Mouse (Mus musculus): Measurements from ENCODE around the gene Gse1.

Gene Gse1

DNA sequence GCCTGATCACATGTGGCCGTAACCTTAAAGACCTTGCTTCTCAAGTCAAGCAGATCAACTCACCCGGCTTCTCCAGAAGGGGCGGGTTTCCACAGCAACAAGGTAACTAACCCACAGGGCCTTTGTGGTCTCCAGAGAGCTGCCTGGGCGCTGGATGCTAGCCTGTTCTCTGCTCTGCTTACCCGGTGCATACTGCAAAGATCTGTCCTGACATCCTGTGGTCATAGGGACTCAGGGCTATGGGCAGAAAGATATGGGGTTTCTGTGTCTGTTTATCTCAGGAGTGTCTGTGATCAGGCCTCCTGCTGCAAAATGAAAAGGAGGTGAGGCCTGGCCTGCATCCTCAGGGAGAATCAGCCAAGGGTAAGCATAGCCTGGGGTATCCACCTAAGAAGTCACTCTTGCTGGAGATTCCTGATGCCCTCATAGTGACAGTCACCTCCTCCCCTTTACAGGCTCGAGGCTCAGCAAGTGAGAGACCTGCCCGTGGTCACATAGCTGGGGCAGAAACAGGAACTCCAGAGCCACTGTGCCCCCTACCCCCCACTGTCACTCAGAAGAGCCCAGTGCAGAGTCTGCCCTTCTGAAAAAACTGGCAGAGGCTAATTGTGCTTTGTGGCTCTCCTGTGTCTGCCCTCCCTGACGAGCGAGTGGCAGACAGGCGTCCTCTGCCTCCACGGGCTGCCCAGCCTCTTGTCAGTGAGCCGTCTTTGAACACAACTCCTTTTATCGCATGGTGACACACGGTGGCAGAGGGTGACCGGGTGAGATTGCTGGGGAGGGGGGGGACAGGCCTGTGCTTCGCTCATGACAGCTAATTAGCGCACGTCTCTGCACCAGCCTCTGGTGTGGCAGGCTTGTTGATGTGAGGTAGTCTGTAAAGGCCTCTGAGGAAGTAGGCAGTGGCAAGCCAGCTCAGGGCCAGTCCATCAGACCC lies 65.4 kb downstream of the Gse1 start:
- ChIA-PET CTCF (interaction anchor here in 3 of 4 experiments (0.7 to 6.8 kb wide), 5 partner anchors 8 to 115 kb away, joined by 3 to 84 read pairs (median 4); no protein-coding TSS in a partner anchor), POLR2A (interaction anchor here in 2 of 4 experiments (0.7 to 1.2 kb wide), 2 partner anchors 136 to 1790 kb away, joined by 3 read pairs; no protein-coding TSS in a partner anchor)

DNA sequence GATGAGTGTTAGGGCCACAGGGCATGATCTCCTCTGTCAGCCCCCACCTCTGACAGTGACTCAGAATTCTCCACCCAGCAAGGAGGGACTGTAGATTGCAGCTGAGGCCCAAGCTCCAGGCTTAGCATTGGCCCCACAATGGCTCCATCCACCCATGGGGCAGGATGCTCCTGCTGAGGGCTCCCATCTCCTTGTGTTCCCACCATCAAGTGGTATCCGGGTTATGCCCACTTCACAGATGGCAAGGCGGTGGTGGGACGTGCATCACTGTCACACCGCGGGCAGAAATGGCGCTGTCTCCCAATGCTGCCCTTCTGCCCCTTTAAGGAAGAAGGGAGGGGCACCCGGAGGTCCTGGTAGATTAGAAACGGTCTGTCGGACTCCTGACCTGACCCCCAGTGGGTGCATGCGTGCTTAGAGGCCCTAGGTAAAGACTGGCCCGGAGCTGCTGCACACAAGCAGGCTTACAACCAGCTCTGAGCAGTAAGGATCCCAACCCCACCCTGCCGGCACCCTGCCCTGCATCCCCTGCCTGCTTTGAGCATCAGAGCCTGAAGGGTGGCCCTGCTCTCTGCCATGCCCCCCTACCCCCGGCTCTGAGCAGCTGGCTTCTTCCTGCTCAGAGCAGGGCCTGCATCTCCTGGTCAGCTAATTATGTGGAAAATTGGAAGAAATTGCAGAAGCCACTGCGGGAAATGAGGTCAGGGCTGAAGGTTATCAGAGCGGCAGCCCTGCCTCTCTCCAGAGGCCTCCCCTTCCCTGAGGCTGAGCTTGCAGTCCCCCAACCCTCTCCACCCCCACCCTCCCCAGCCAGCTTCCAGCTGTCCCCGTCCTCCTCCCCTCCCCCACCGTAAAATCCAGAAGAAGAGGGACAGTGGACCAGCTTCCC lies 67.0 kb downstream of the Gse1 start:
- ChIA-PET CTCF (interaction anchor here (0.7 to 1.6 kb wide), 12 partner anchors 13 to 1237 kb away, joined by 3 to 5 read pairs (median 4); no protein-coding TSS in a partner anchor), POLR2A (interaction anchor here in 3 of 4 experiments (0.6 to 1.5 kb wide), 5 partner anchors 12 to 138 kb away, joined by 3 to 4 read pairs (median 4); no protein-coding TSS in a partner anchor)

DNA sequence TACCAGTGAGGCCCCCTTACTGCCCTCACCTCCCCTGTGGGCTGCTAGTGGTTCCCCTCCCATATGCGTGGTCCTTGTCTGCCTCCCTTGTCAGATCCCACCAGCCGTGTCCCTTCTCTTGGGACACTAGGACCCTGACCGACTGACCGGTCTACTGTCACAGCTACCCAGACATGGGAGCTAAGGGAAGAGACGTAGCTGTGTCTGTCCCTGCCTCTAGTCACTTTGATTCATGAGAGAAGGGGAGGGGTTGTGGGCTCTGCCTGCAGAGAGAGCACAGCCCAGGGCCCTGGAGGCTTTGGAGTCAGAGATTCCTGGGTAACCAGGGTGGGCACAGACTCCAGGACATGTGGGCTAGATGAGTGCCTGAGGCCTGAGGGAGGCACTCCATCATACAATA lies 68.7 kb downstream of the Gse1 start:
- CTCF ChIA-PET, result interaction anchor here in 3 of 4 experiments (0.5 to 1.4 kb wide), 6 partner anchors 8 to 183 kb away, joined by 3 to 4 read pairs (median 3); no protein-coding TSS in a partner anchor
- POLR2A ChIA-PET, result interaction anchor here in 2 of 4 experiments (1.0 to 1.5 kb wide), 2 partner anchors 11 to 12 kb away, joined by 4 read pairs; no protein-coding TSS in a partner anchor

DNA sequence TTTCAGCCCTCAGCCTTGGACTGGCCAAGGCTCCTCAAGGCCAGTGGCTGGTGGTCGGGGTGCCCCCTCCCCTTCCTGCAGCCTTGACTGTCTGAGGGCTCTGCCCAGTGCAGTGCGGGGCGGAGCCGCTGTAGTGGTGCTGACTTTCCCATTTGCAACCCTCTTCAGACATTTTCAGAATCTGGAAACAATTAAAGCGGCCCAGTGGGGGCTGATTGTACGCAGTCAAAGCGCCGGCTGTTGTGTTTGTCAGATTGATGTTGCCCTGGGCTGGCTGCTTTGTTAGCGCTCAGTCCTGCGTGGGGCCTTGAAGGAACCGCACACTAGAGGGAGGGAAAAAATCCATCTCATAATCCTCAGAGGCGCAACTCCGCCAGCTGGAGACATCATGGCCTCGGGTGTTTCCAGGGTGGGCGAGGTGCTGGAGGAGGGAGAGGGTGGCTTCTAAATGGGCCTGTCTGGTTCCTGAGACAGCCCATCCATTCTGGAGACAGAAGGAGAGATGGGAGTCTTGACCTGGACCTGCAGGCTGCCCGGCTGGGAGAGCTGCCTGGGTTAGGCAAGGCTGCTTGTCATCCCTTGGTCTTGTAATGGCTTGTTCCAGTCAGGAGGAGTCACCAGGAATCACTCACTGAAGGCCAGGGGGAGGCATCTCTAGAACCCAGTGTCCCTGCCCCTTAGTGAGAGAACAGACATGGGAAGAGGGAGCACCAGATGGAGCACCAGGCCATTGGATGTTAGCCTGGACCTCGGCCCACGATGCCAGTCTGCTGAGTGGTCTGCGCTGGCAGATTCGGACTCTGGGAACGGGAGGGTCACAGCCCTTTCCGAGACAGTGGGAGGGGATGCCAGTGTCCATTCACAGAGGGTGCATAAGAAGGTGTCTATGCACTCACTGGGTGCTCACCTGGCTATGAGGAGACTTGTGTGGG lies 70.6 kb downstream of the Gse1 start:
- POLR2A ChIA-PET, result interaction anchor here in 1 of 4 experiments (0.6 kb wide), 1 partner anchor 232 kb away, joined by 5 read pairs; no protein-coding TSS in a partner anchor
- CTCF ChIA-PET, result interaction anchor here in 3 of 4 experiments (0.6 to 7.5 kb wide), 10 partner anchors 9 to 120 kb away, joined by 3 to 84 read pairs (median 18); no protein-coding TSS in a partner anchor

DNA sequence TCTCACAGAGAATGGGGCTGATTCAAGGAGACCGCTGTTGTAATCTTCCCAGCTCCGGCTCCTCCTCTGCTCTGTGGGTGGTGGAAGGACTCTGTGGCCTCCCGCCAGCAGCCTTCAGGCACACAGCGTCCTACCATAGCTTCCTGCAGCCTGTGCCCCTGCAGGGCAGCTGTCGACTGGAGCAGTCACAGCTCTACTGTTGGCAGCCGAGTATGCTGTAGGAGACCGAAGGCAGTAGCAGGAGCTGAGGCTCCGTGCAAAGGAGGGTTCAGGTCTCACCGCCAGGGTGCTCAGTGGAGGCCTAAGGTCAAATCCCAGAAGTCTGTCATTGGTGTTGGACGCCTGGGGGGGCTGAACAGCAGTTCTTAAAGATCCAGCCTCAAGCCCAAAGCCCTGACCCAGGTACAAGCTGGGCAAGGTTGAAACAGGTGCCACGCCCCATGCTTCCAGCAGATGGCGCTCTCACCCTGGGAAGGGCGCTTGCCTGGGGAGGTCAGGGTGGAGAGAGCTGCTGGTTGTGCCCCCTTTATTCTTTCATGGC lies 72.4 kb downstream of the Gse1 start:
- CTCF ChIA-PET, result interaction anchor here (0.5 to 7.5 kb wide), 122 partner anchors 8 to 955 kb away, joined by 3 to 84 read pairs (median 4); partner anchors contain the start of genes 6430548M08Rik (in 1 of the 4), Fam92b (in 1 of the 4) and Gins2 (in 1 of the 4)
- POLR2A ChIA-PET, result interaction anchor here (0.6 to 2.5 kb wide), 15 partner anchors 8 to 302 kb away, joined by 3 to 9 read pairs (median 3); no protein-coding TSS in a partner anchor

DNA sequence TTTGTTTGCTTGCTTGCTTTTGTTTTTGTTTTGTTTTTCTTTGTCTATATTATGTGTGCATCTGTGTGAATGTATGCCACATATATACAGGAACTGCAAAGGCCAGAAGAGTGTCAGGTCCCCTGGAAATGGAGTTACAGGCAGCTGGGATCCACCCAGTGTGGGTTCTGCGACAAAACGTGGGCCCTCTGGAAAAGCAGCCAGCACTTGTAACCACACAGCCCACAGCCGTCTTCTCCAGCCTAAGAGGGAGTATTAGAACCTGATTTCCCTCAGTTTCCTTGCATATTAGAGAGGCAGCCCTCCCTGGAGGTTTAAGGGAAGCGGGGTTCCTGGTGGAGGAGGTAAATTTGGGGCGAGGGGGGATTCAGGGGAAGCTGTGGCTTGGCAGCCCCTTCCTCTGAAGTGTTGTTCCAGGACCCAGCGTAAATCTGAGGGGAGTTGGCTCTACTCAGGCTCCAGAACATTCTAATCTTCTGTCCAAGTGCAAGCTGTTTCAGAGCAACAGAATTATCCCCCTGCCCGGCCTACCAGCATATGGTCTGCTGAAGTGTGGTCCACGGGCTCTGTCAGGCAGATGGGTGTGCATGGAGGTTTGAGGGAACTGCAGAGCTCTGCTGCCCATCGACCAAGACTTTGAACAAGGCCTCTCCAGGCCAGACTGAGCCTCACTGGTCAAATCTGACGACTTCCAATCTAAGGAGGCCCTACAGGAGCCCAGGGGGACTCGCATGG lies 74.9 kb downstream of the Gse1 start:
- POLR2A ChIA-PET, result interaction anchor here in 3 of 4 experiments (0.6 to 1.5 kb wide), 5 partner anchors 15 to 931 kb away, joined by 3 to 4 read pairs (median 4); no protein-coding TSS in a partner anchor
- CTCF ChIA-PET, result interaction anchor here in 3 of 4 experiments (0.6 to 7.5 kb wide), 14 partner anchors 13 to 267 kb away, joined by 3 to 84 read pairs (median 4); no protein-coding TSS in a partner anchor

DNA sequence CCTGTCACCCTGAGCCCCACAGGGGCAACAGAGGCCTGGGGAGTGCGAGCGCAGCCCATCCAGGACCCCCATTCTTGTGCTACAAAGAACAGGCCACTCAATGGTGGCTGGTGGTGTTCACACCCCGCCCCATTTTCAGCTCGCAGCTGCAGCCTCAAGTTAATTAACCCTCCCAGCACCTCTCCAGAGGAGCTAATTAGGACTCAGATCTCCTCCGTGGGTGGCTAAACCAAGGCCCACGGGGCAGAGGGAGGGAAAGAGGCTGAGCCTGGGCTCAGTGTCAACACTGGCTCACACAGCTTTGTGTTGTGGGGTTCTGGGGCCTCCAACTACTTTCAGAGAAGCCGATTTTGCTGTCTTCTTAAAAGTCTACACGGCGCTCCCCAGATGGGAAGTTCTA lies 75.8 kb downstream of the Gse1 start:
- ChIA-PET POLR2A (interaction anchor here in 3 of 4 experiments (0.6 to 1.5 kb wide), 7 partner anchors 13 to 932 kb away, joined by 3 to 4 read pairs (median 3); no protein-coding TSS in a partner anchor), CTCF (interaction anchor here in 3 of 4 experiments (0.6 to 7.5 kb wide), 8 partner anchors 14 to 1112 kb away, joined by 3 to 84 read pairs (median 4); no protein-coding TSS in a partner anchor)

DNA sequence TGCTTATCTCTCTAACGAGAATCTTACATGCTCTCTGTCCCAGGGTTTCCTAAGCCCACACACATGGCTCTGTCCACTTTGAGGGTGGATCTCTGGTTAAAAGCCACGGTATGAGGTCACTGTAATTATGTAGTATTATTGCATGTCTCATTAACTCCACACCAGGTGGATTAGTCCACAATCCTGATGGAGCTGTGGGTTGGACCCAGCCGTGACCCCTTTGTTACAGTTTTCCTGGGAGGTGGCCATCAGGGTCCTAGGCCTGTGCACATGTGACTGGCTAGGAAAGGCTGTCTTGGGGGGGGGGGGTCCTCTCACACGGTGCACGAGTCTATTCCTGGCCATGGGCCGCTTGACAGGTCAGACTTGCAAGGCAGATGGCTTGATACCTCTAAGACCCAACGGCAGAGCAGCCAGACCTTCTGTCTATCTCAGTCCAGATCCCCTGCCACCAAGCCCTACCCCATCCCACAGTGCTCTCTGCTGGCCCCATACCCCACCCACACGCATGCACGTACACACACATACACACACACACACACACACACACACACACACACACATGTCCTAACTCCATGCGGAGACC lies 77.6 kb downstream of the Gse1 start:
- POLR2A ChIA-PET, result interaction anchor here in 1 of 4 experiments (1.0 kb wide), 1 partner anchor 9 kb away, joined by 3 read pairs; no protein-coding TSS in a partner anchor

DNA sequence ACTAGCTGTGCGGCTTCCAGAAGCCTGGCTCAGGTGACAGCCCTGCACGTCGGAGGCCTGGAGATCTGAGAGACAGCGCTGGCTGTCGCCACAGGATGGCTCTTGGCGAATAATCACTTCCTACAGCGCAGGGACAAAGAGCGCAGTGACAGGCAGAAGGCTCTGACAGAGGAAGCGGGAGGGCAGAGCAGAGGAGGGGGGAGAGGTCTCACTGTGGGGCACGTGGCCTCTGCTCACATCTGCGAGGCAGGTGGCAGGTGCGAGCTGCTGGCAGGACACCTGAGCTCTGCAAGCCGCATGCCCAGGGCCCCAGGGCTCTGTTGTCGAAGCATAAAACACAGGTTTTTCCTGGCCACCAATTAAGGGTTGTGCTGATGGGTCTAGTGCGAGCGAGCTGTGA lies 78.8 kb downstream of the Gse1 start:
- CTCF ChIA-PET, result interaction anchor here (0.9 to 6.4 kb wide), 10 partner anchors 8 to 128 kb away, joined by 3 to 69 read pairs (median 6); no protein-coding TSS in a partner anchor

More for the DNA sequence above, 77.6 kb downstream of the Gse1 start:
- CTCF ChIA-PET, result interaction anchor here in 2 of 4 experiments (0.9 to 6.4 kb wide), 3 partner anchors 13 to 17 kb away, joined by 3 to 69 read pairs (median 29); no protein-coding TSS in a partner anchor

DNA sequence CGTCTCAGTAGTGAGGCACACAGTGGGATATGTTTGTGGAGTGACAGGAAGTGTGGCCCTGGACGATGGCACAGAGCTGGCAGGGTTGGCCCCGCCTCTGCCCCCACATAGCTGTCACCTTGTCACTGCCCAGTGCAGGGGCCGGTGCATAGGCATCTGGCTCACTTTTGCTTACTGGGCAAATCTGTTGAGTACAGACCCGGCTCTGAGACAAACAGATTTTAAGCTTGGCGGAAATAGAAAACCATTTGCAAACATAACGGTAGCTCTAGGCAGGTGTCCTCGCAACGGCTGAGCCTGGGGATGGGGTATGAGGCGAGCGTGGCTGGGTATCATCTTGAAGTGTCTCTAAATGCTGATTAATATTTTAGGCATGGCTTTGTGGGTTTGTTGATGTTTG lies 79.3 kb downstream of the Gse1 start:
- CTCF ChIA-PET, result interaction anchor here (0.5 to 6.4 kb wide), 18 partner anchors 7 to 129 kb away, joined by 3 to 69 read pairs (median 4); no protein-coding TSS in a partner anchor

More for the DNA sequence above, 78.8 kb downstream of the Gse1 start:
- POLR2A ChIA-PET, result interaction anchor here in 2 of 4 experiments (1.0 to 2.6 kb wide), 5 partner anchors 11 to 313 kb away, joined by 3 to 6 read pairs (median 4); no protein-coding TSS in a partner anchor

DNA sequence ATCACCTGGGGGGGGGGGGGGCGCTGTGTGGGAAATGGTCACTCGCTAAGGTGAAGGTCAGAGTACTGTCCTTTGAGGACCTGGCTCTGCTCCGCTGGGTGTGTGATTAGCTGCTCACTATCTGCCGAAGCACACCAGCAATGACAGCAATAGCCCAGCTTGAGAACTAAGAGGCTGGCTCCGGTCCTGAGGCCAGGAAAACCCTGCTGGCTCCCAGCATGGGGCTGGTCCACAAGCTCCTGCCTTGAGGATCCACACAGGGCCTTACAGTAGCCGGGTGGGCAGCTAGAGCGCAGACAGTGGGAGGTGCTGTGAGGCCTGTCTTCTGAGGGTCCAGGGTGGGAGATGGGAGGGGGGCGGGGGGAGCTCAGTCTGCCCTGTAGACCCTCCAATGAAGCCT lies 79.9 kb downstream of the Gse1 start:
- POLR2A ChIA-PET, result interaction anchor here in 3 of 4 experiments (0.6 to 2.6 kb wide), 15 partner anchors 12 to 651 kb away, joined by 3 to 8 read pairs (median 4); no protein-coding TSS in a partner anchor
- CTCF ChIA-PET, result interaction anchor here (0.5 to 6.4 kb wide), 24 partner anchors 7 to 515 kb away, joined by 3 to 69 read pairs (median 4); no protein-coding TSS in a partner anchor

More for the DNA sequence above, 79.3 kb downstream of the Gse1 start:
- POLR2A ChIA-PET, result interaction anchor here in 2 of 4 experiments (0.7 to 2.6 kb wide), 6 partner anchors 11 to 313 kb away, joined by 3 to 6 read pairs (median 4); no protein-coding TSS in a partner anchor

DNA sequence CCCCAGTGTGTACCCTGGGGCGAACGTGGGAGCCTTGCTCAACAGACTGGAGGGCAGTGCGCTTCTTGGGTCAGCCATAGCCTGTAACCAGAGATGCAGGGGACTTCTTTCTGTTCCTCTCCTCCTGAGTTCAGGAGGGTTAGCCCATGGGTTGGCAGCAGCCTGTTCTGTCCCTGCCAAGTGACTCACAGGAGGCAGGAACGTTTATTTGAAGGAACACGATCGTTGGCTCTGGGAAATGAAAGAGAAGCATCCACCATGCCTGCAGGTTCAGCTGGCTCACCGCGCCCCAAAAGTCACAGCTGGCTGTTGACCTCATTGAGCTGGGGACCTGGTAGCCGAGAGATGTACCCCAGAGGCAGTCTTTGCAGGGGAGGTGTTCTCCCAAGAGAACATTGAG lies 80.3 kb downstream of the Gse1 start:
- ChIA-PET POLR2A (interaction anchor here in 3 of 4 experiments (0.6 to 2.6 kb wide), 16 partner anchors 8 to 651 kb away, joined by 3 to 8 read pairs (median 4); no protein-coding TSS in a partner anchor), CTCF (interaction anchor here (0.5 to 6.4 kb wide), 20 partner anchors 7 to 981 kb away, joined by 3 to 69 read pairs (median 4); no protein-coding TSS in a partner anchor)

DNA sequence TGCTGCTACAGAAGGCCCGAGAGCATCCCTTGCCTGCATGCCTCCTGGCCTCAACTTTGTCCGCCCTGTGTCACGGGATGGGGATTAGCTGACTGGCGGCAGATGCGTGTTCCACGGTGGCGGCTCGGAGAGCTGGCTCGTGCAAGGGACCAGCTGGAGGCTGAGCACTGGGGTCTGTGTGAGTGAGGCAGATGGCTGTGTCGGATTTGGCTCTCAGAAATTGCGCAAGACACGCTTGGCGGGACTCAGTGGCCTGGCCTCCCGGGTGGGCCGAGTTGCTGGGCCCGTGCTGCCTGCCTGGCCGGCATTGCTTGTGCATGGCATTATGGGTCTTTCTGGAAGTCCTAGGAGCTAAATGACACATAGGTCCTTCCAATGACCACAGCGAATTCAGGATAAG lies 81.1 kb downstream of the Gse1 start:
- ChIA-PET POLR2A (interaction anchor here in 3 of 4 experiments (0.6 to 2.6 kb wide), 18 partner anchors 8 to 1256 kb away, joined by 3 to 7 read pairs (median 4); no protein-coding TSS in a partner anchor), CTCF (interaction anchor here (0.6 to 6.4 kb wide), 15 partner anchors 8 to 285 kb away, joined by 3 to 69 read pairs (median 5); no protein-coding TSS in a partner anchor)

DNA sequence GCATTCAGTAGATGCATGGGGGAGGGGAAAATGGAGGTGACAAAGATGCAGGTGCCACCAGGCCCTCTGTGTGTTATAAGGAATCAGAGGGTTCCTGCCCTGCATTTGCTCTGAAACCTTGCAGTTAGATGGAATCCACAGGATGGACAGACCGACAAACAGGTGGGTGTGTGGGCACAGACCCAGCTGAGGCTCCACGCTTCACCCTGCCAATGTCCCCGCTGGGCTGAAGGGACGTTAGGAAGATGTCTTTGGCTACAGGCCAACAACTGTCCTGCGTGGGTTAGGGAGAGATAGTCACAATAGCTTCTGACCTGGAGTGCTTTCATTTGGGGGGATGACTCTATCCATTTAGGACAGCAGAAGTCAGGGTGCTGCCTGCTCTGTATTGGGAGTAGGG lies 81.8 kb downstream of the Gse1 start:
- ChIA-PET CTCF (interaction anchor here (0.7 to 6.4 kb wide), 14 partner anchors 9 to 284 kb away, joined by 3 to 69 read pairs (median 6); no protein-coding TSS in a partner anchor), POLR2A (interaction anchor here in 3 of 4 experiments (1.0 to 1.6 kb wide), 8 partner anchors 9 to 309 kb away, joined by 3 to 7 read pairs (median 4); no protein-coding TSS in a partner anchor)
